Mouse (Mus musculus): ENCODE measurements at regions not wholly inside any gene's neighbourhood (a gene's known extent, or its start where the extent isn't known, plus 50 kb on each side); places are given as distances from the start of the nearest gene placed in this dataset.

GRCm38 (mm10) chr3:144362472-144362871 lies 157.5 kb upstream of the Lmo4 start:
- Histone ChIP-seq H3K4me3 (no peak overlapping the region), H3ac (ENCODE audit: control insufficient read depth, insufficient read length) (no peak overlapping the region)
- TF ChIP-seq MYOG (IDR thresholded peaks at IDR 0.05; ENCODE audit: control insufficient read depth in 1 of 3, insufficient read depth in 1 of 3, insufficient read length in 2 of 3, low read depth in 2 of 3) (no peak), POLR2A (IDR thresholded peaks at IDR 0.05; ENCODE audit: insufficient read length, low read depth) (no peak)

DNA sequence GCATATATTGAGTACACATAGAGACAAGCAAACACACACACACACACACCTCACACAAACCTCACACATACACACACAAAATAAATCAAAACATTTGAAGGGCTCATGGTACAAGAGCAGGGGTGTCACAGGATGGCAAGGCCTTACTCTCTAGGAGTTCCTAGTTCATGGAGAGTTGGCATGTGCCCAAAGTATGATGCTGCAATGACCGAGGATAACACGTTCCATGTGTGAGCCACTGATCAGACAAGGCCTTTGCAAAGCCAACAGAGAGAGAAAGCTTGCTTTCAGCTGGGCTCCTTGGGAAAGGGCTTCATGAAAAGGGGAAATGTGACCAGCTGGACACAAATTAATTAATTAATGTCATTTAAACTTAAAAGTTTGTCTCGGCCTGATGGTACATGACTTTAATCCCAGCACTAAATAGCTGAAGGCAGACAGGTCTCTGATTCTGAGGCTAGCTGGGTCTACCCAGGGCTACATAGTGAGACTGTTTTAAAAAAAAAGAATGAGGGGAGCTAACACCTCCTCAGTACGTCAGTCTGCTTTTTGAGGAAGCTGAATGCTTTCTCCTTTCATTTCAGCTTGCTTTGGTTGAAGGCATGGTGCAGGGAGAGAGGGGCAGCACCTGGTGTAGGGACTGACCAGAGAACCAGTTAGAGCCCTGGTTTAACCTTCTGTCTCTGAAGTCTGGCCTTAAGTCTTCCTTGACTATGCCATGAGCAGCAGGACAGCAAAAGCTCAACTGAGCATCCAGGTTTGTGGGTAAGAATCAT lies 156.4 kb upstream of the Lmo4 start:
- Histone ChIP-seq H3K36me3 (ENCODE audit: control insufficient read depth, insufficient read depth) (no peaks in the 10 kb centered on the region), H3K79me2 (ENCODE audit: control insufficient read depth, insufficient read depth) (no peaks in the 10 kb centered on the region), H3K4me3 (no peak overlapping the region), H3ac (ENCODE audit: control insufficient read depth, insufficient read length) (no peak overlapping the region), H3K4me2 (ENCODE audit: low read depth) (no peak overlapping the region), H3K27me3 (ENCODE audit: control insufficient read depth, insufficient read depth, insufficient read length) (no peaks in the 10 kb centered on the region)
- TF ChIP-seq USF1 (IDR thresholded peaks at IDR 0.05; ENCODE audit: low read depth) (no peak), MYOG (IDR thresholded peaks at IDR 0.05; ENCODE audit: control insufficient read depth in 1 of 3, insufficient read depth in 1 of 3, insufficient read length in 2 of 3, low read depth in 2 of 3) (no peak), TCF12 (IDR thresholded peaks at IDR 0.05; ENCODE audit: insufficient read depth, poor library complexity, severe bottlenecking) (no peak), POLR2A (IDR thresholded peaks at IDR 0.05; ENCODE audit: insufficient read length, low read depth) (no peak), MAX (IDR thresholded peaks at IDR 0.05; ENCODE audit: low read depth) (no peak), CEBPB (IDR thresholded peaks at IDR 0.05; ENCODE audit: insufficient read depth, poor library complexity, severe bottlenecking) (no peak), MYOD1 (IDR thresholded peaks at IDR 0.05; ENCODE audit: control insufficient read depth in 1 of 3, insufficient read length in 2 of 3, low read depth in 2 of 3) (no peak), POLR2AphosphoS2 (IDR thresholded peaks at IDR 0.05; ENCODE audit: insufficient read length, low read depth) (no peak), REST (IDR thresholded peaks at IDR 0.05; ENCODE audit: insufficient read depth, insufficient read length) (no peak), SRF (IDR thresholded peaks at IDR 0.05; ENCODE audit: control insufficient read depth, insufficient read length, low read depth) (no peak), TCF3 (IDR thresholded peaks at IDR 0.05; ENCODE audit: insufficient read length, low read depth) (no peak), E2F4 (IDR thresholded peaks at IDR 0.05; ENCODE audit: insufficient read depth) (no peak)

More at GRCm38 (mm10) chr3:144362472-144362871, 157.5 kb upstream of the Lmo4 start:
- Histone ChIP-seq H3K4me2 (ENCODE audit: low read depth) (no peak overlapping the region), H3K36me3 (ENCODE audit: control insufficient read depth, insufficient read depth) (no peaks in the 10 kb centered on the region), H3K27me3 (ENCODE audit: control insufficient read depth, insufficient read depth, insufficient read length) (no peaks in the 10 kb centered on the region), H3K79me2 (ENCODE audit: control insufficient read depth, insufficient read depth) (no peaks in the 10 kb centered on the region)

- TF ChIP-seq CEBPB (IDR thresholded peaks at IDR 0.05; ENCODE audit: insufficient read depth, poor library complexity, severe bottlenecking) = no peak
- TF ChIP-seq USF1 (IDR thresholded peaks at IDR 0.05; ENCODE audit: low read depth) = no peak
- no peak for TF ChIP-seq POLR2A (IDR thresholded peaks at IDR 0.05; ENCODE audit: insufficient read length, low read depth)
- TF ChIP-seq TCF3 (IDR thresholded peaks at IDR 0.05; ENCODE audit: insufficient read length, low read depth) = no peak
- TF ChIP-seq MYOD1 (IDR thresholded peaks at IDR 0.05; ENCODE audit: control insufficient read depth in 1 of 3, insufficient read length in 2 of 3, low read depth in 2 of 3) = no peak
- TF ChIP-seq E2F4 (IDR thresholded peaks at IDR 0.05; ENCODE audit: insufficient read depth) = no peak
- TF ChIP-seq MYOG (IDR thresholded peaks at IDR 0.05; ENCODE audit: control insufficient read depth in 1 of 3, insufficient read depth in 1 of 3, insufficient read length in 2 of 3, low read depth in 2 of 3) = no peak
- TF ChIP-seq POLR2AphosphoS2 (IDR thresholded peaks at IDR 0.05; ENCODE audit: insufficient read length, low read depth) = no peak
- no peak for TF ChIP-seq MAX (IDR thresholded peaks at IDR 0.05; ENCODE audit: low read depth)
- no peak for TF ChIP-seq TCF12 (IDR thresholded peaks at IDR 0.05; ENCODE audit: insufficient read depth, poor library complexity, severe bottlenecking)
- no peak for TF ChIP-seq REST (IDR thresholded peaks at IDR 0.05; ENCODE audit: insufficient read depth, insufficient read length)
- no peak for TF ChIP-seq SRF (IDR thresholded peaks at IDR 0.05; ENCODE audit: control insufficient read depth, insufficient read length, low read depth)
- no peaks in the 10 kb centered on the region for H3K27me3 ChIP-seq (ENCODE audit: control insufficient read depth, insufficient read depth, insufficient read length)
These were observed 151.9 kb upstream of the Lmo4 start for GRCm38 (mm10) chr3:144356948-144357295.

GRCm38 (mm10) chr3:144356103-144356947 lies 151.3 kb upstream of the Lmo4 start:
- TF ChIP-seq MAX (IDR thresholded peaks at IDR 0.05; ENCODE audit: low read depth) (no peak), USF1 (IDR thresholded peaks at IDR 0.05; ENCODE audit: low read depth) (no peak), MYOG (IDR thresholded peaks at IDR 0.05; ENCODE audit: control insufficient read depth in 1 of 3, insufficient read depth in 1 of 3, insufficient read length in 2 of 3, low read depth in 2 of 3) (no peak), POLR2A (IDR thresholded peaks at IDR 0.05; ENCODE audit: insufficient read length, low read depth) (no peak), TCF12 (IDR thresholded peaks at IDR 0.05; ENCODE audit: insufficient read depth, poor library complexity, severe bottlenecking) (no peak), POLR2AphosphoS2 (IDR thresholded peaks at IDR 0.05; ENCODE audit: insufficient read length, low read depth) (no peak), E2F4 (IDR thresholded peaks at IDR 0.05; ENCODE audit: insufficient read depth) (no peak)
- Histone ChIP-seq H3ac (ENCODE audit: control insufficient read depth, insufficient read length) (no peak overlapping the region), H3K79me2 (ENCODE audit: control insufficient read depth, insufficient read depth) (no peaks in the 10 kb centered on the region), H3K4me2 (ENCODE audit: low read depth) (no peak overlapping the region), H3K4me3 (no peak overlapping the region), H3K27me3 (ENCODE audit: control insufficient read depth, insufficient read depth, insufficient read length) (no peaks in the 10 kb centered on the region), H3K36me3 (ENCODE audit: control insufficient read depth, insufficient read depth) (no peaks in the 10 kb centered on the region)

More at GRCm38 (mm10) chr3:144356948-144357295, 151.9 kb upstream of the Lmo4 start:
- Histone ChIP-seq H3K4me3 (no peak overlapping the region), H3ac (ENCODE audit: control insufficient read depth, insufficient read length) (no peak overlapping the region), H3K4me2 (ENCODE audit: low read depth) (no peak overlapping the region), H3K36me3 (ENCODE audit: control insufficient read depth, insufficient read depth) (no peaks in the 10 kb centered on the region), H3K79me2 (ENCODE audit: control insufficient read depth, insufficient read depth) (no peaks in the 10 kb centered on the region)

All from myocyte (in vitro differentiated cells).